Mouse (Mus musculus): ENCODE data around the gene Card19. TPM values are rescaled to one million over a fixed set of nuclear protein-coding genes. Genes with fewer than 3 reads are reported as not detected.

Gene Card19
- total RNA-seq (2012; rRNA removed), result 16.9 and 20.5 TPM in 2 replicates

GRCm38 (mm10) chr13:49215504-49216219, at the start of gene Card19:
TSS of gene Card19 (minus strand) at chr13:49216037.
- in situ Hi-C loops (cut with MboI; ENCODE audit: low sequenced_read_pairs in 2 of 2, unreplicated experiment in 2 of 2), result no loop called here
- DNase-seq (ENCODE audit: low read depth, low spot score), result peak; percentile 93
- no peak within 1 kb of the TSS for H3K27ac ChIP-seq (ENCODE audit: insufficient read depth, low read depth, low read length, poor library complexity, severe bottlenecking)
- peak within 1 kb of the TSS; percentile 77 for H3K9ac ChIP-seq (ENCODE audit: insufficient read depth, low read depth, low read length, poor library complexity, severe bottlenecking)
- H3K4me1 ChIP-seq (ENCODE audit: control insufficient read depth in 2 of 2, insufficient read depth in 2 of 2, low read length in 2 of 2, poor library complexity in 1 of 2), result peaks cover 0 to 4% of the 10 kb centered on the region in 2 experiments; a peak in 2 of 4 replicates
- no peaks in the 10 kb centered on the region for H3K36me3 ChIP-seq (ENCODE audit: control insufficient read depth, insufficient read depth, low read length, poor library complexity, severe bottlenecking)
- TF ChIP-seq ZC3H11A (IDR thresholded peaks at IDR 0.05; ENCODE audit: borderline replicate concordance, low read depth, low read length) (no peak), ZNF384 (IDR thresholded peaks at IDR 0.05; ENCODE audit: low read depth, low read length) (no peak), MAFK (IDR thresholded peaks at IDR 0.05; ENCODE audit: insufficient read depth, low read depth, low read length) (no peak), CHD2 (IDR thresholded peaks at IDR 0.05; ENCODE audit: low read depth, low read length) (no peak), HCFC1 (IDR thresholded peaks at IDR 0.05; ENCODE audit: borderline replicate concordance, insufficient read depth, low read length) (no peak)
- H3K9me3 ChIP-seq (ENCODE audit: control insufficient read depth, insufficient read depth, low read depth, low read length), result no peaks in the 10 kb centered on the region
- H3K4me3 ChIP-seq (ENCODE audit: insufficient read depth in 1 of 2, low read depth in 1 of 2, low read length in 2 of 2, poor library complexity in 1 of 2, severe bottlenecking in 1 of 2), result peak within 1 kb of the TSS; percentile 74 to 96

DNA sequence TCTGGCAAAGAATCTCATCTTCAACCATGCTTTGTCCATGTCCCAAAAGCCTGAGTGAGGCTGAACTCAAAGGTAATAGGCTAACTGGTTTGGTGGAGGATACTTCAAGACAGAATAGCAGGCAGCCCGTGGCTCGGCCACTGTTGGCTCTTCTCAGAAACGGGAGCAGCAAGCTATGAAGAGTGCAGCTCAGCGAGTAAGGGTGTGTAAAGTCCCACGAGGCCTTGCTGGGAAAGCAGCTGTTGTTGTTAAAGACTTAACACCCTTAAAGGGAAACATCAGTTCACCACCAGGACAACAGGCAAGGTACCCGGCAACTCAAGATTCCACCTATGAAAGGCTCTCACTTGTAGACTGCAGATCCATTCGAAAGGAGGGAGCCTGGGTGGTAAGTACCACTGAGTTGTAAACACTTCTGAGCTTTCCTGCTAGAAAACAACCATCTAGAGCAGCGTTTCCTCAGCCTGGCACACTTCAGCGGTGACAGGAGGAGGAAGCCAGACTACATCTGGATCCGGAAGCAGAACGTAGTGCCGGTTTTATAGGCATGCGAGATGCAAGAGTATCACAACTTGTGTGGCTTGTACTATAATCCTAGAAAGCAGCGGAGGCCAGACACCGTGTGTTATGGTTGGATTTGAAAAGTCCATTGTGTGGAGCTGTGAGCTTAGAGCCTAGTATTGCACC, 44.3 kb upstream of the Card19 start:
- Histone ChIP-seq H3K9ac (ENCODE audit: insufficient read depth, low read depth, low read length, poor library complexity, severe bottlenecking) (no peak overlapping the region), H3K27ac (ENCODE audit: insufficient read depth, low read depth, low read length, poor library complexity, severe bottlenecking) (no peak overlapping the region), H3K9me3 (ENCODE audit: control insufficient read depth, insufficient read depth, low read depth, low read length) (no peaks in the 10 kb centered on the region), H3K4me1 (ENCODE audit: control insufficient read depth in 2 of 2, insufficient read depth in 2 of 2, low read length in 2 of 2, poor library complexity in 1 of 2) (no peaks in the 10 kb centered on the region), H3K4me3 (ENCODE audit: insufficient read depth in 1 of 2, low read depth in 1 of 2, low read length in 2 of 2, poor library complexity in 1 of 2, severe bottlenecking in 1 of 2) (no peak overlapping the region), H3K36me3 (ENCODE audit: control insufficient read depth, insufficient read depth, low read length, poor library complexity, severe bottlenecking) (no peaks in the 10 kb centered on the region)
- in situ Hi-C loops (cut with MboI; ENCODE audit: low sequenced_read_pairs in 2 of 2, unreplicated experiment in 2 of 2), result no loop called here
- TF ChIP-seq HCFC1 (IDR thresholded peaks at IDR 0.05; ENCODE audit: borderline replicate concordance, insufficient read depth, low read length) (no peak), MAFK (IDR thresholded peaks at IDR 0.05; ENCODE audit: insufficient read depth, low read depth, low read length) (no peak), ZC3H11A (IDR thresholded peaks at IDR 0.05; ENCODE audit: borderline replicate concordance, low read depth, low read length) (no peak), ZNF384 (IDR thresholded peaks at IDR 0.05; ENCODE audit: low read depth, low read length) (no peak), CHD2 (IDR thresholded peaks at IDR 0.05; ENCODE audit: low read depth, low read length) (no peak)
- no peak for DNase-seq (ENCODE audit: low read depth, low spot score)

GRCm38 (mm10) chr13:49257819-49258313, 42.0 kb upstream of the Card19 start:
- Histone ChIP-seq H3K4me3 (ENCODE audit: insufficient read depth in 1 of 2, low read depth in 1 of 2, low read length in 2 of 2, poor library complexity in 1 of 2, severe bottlenecking in 1 of 2) (no peak overlapping the region), H3K9me3 (ENCODE audit: control insufficient read depth, insufficient read depth, low read depth, low read length) (no peaks in the 10 kb centered on the region), H3K27ac (ENCODE audit: insufficient read depth, low read depth, low read length, poor library complexity, severe bottlenecking) (no peak overlapping the region), H3K4me1 (ENCODE audit: control insufficient read depth in 2 of 2, insufficient read depth in 2 of 2, low read length in 2 of 2, poor library complexity in 1 of 2) (no peaks in the 10 kb centered on the region), H3K9ac (ENCODE audit: insufficient read depth, low read depth, low read length, poor library complexity, severe bottlenecking) (no peak overlapping the region), H3K36me3 (ENCODE audit: control insufficient read depth, insufficient read depth, low read length, poor library complexity, severe bottlenecking) (no peaks in the 10 kb centered on the region)
- TF ChIP-seq HCFC1 (IDR thresholded peaks at IDR 0.05; ENCODE audit: borderline replicate concordance, insufficient read depth, low read length) (no peak), MAFK (IDR thresholded peaks at IDR 0.05; ENCODE audit: insufficient read depth, low read depth, low read length) (no peak), ZNF384 (IDR thresholded peaks at IDR 0.05; ENCODE audit: low read depth, low read length) (no peak), CHD2 (IDR thresholded peaks at IDR 0.05; ENCODE audit: low read depth, low read length) (no peak), ZC3H11A (IDR thresholded peaks at IDR 0.05; ENCODE audit: borderline replicate concordance, low read depth, low read length) (no peak)
- in situ Hi-C loops (cut with MboI; ENCODE audit: low sequenced_read_pairs in 2 of 2, unreplicated experiment in 2 of 2), result no loop called here
- DNase-seq (ENCODE audit: low read depth, low spot score), result no peak

DNA sequence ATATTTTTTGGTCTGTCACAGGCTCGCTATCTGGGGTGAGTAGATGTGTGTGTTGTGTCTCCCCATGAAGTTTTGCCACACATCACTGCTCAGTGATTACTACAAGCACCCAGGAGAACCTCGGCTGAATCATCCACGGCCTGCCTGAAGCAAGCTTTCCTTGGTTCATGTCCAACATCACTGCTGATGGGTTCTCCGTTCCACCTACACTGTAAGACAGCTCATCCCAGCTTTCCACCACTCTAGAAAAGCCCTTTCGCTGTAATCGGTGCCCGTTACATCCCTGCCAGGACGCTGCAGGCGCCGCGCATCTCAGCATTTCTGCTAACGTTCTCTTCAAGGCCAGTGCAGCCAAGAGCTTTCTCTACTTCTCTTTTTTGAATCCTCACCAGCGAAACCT, 36.9 kb upstream of the Card19 start:
- no peak for DNase-seq (ENCODE audit: low read depth, low spot score)
- in situ Hi-C loops (cut with MboI; ENCODE audit: low sequenced_read_pairs in 2 of 2, unreplicated experiment in 2 of 2), result no loop called here
- TF ChIP-seq HCFC1 (IDR thresholded peaks at IDR 0.05; ENCODE audit: borderline replicate concordance, insufficient read depth, low read length) (no peak), CHD2 (IDR thresholded peaks at IDR 0.05; ENCODE audit: low read depth, low read length) (no peak)
- Histone ChIP-seq H3K36me3 (ENCODE audit: control insufficient read depth, insufficient read depth, low read length, poor library complexity, severe bottlenecking) (no peaks in the 10 kb centered on the region), H3K4me3 (ENCODE audit: insufficient read depth in 1 of 2, low read depth in 1 of 2, low read length in 2 of 2, poor library complexity in 1 of 2, severe bottlenecking in 1 of 2) (no peak overlapping the region), H3K9ac (ENCODE audit: insufficient read depth, low read depth, low read length, poor library complexity, severe bottlenecking) (no peak overlapping the region), H3K27ac (ENCODE audit: insufficient read depth, low read depth, low read length, poor library complexity, severe bottlenecking) (no peak overlapping the region), H3K9me3 (ENCODE audit: control insufficient read depth, insufficient read depth, low read depth, low read length) (no peaks in the 10 kb centered on the region), H3K4me1 (ENCODE audit: control insufficient read depth in 2 of 2, insufficient read depth in 2 of 2, low read length in 2 of 2, poor library complexity in 1 of 2) (peaks cover 0 to 7% of the 10 kb centered on the region in 2 experiments; a peak in 1 of 4 replicates)

Data from ES-E14 (cell line).